In genomic region chr13:37513905-37514607, GRCm38 (mm10) we compare ENCODE assay signal across 7 mouse cellular contexts.
DNase-seq lines count a peak whose midpoint lies in the region; ATAC-seq and TF ChIP-seq lines count a peak whose summit lies in the region.

No protein-coding gene starts in this region.

- peak overlapping the region; percentile 82 for H3K27ac ChIP-seq in forebrain, embryonic 13.5 days
- peak overlapping the region; percentile 43; the same call in 1 of the 2 replicates for H3K27ac ChIP-seq in liver, embryonic 15.5 days (replicated peaks)
- peak overlapping the region; percentile 29 for H3K27ac ChIP-seq in olfactory bulb, adult 2 months (ENCODE audit: insufficient read depth, low read depth, low read length)

- intact Hi-C loops in heart, postnatal 14 days (cut with DNase I), result loop anchor here (5.0 kb wide), 1 partner anchor 37 kb away; no protein-coding TSS in a partner anchor

- H3K9me3 ChIP-seq in forebrain, embryonic 13.5 days (replicated peaks), result no peaks in the 10 kb centered on the region
- no peaks in the 10 kb centered on the region for H3K9me3 ChIP-seq in liver, embryonic 15.5 days (replicated peaks)

- no peak for TF ChIP-seq POLR2A in olfactory bulb, adult 2 months (IDR thresholded peaks at IDR 0.05; ENCODE audit: insufficient read depth, low read depth, low read length)

- H3K9ac ChIP-seq in forebrain, embryonic 13.5 days, result peak overlapping the region; percentile 52; the same call in 1 of the 2 replicates
- H3K9ac ChIP-seq in liver, embryonic 15.5 days, result no peak overlapping the region

- peak overlapping the region; percentile 13; the same call in 1 of the 2 replicates for H3K4me3 ChIP-seq in forebrain, embryonic 13.5 days
- H3K4me3 ChIP-seq in liver, embryonic 15.5 days (replicated peaks), result no peak overlapping the region
- H3K4me3 ChIP-seq in olfactory bulb, adult 2 months (ENCODE audit: insufficient read depth, low read depth, low read length), result no peak overlapping the region

- WGBS in forebrain, embryonic 13.5 days, result 4% methylated on average over 23 of the region's 23 CpGs
- WGBS in liver, embryonic 15.5 days (ENCODE audit: insufficient replicate concordance), result 28% methylated on average over 23 of the region's 23 CpGs
- 30% methylated on average over 23 of the region's 23 CpGs for WGBS in olfactory bulb, adult 2 months

- peaks cover 33% of the 10 kb centered on the region for H3K4me1 ChIP-seq in forebrain, embryonic 13.5 days
- peaks cover 23% of the 10 kb centered on the region for H3K4me1 ChIP-seq in liver, embryonic 15.5 days (replicated peaks)
- peaks cover 11% of the 10 kb centered on the region for H3K4me1 ChIP-seq in olfactory bulb, adult 2 months (ENCODE audit: control insufficient read depth, insufficient read depth, low read length)

- peak; percentile 33 for DNase-seq in cerebellum, adult 9-10 months
- DNase-seq in heart, postnatal 14 days, result peak; percentile 59 to 60
- peak; percentile 58 to 75 for DNase-seq in kidney, postnatal 4 days

- no peaks in the 10 kb centered on the region; the same call in 1 of the 2 replicates for H3K27me3 ChIP-seq in forebrain, embryonic 13.5 days
- no peaks in the 10 kb centered on the region for H3K27me3 ChIP-seq in liver, embryonic 15.5 days

- H3K4me2 ChIP-seq in forebrain, embryonic 13.5 days, result peak overlapping the region; percentile 50
- peak overlapping the region; percentile 14; the same call in 1 of the 2 replicates for H3K4me2 ChIP-seq in liver, embryonic 15.5 days

- no peaks in the 10 kb centered on the region for H3K36me3 ChIP-seq in forebrain, embryonic 13.5 days (ENCODE audit: poor library complexity, severe bottlenecking)
- no peaks in the 10 kb centered on the region for H3K36me3 ChIP-seq in liver, embryonic 15.5 days (replicated peaks)

- ATAC-seq in forebrain, embryonic 13.5 days, result peak; percentile 74
- ATAC-seq in liver, embryonic 15.5 days (ENCODE audit: insufficient read depth), result no peak
- no peak for ATAC-seq in granulocyte monocyte progenitor cell, adult 5-6 weeks (replicated peaks; ENCODE audit: poor library complexity, severe bottlenecking)

- TF ChIP-seq CTCF in olfactory bulb, adult 2 months (IDR thresholded peaks at IDR 0.05; ENCODE audit: insufficient read depth, low read depth, low read length), result no peak

Comparison
In these comparisons a context has a peak if more than half of its experiments do, and no peak if none do; other contexts are left out.
1. H3K27ac ChIP-seq: peak in every context shown above with its lines; median percentile 82 in forebrain, embryonic 13.5 days; 43 in liver, embryonic 15.5 days; 29 in olfactory bulb, adult 2 months.